Mouse (Mus musculus): ENCODE data around the gene Itga10. TPM values are rescaled to one million over a fixed set of nuclear protein-coding genes. Genes with fewer than 3 reads are reported as not detected.
"Not testable (repeated sequence)": the region's sequence is repeated elsewhere in the genome, so short reads cannot be mapped to it uniquely, and the experiment has no call there.

Gene Itga10
- total RNA-seq, 4 experiments from 2014 or later = 0.22 to 0.43 (median 0.33) TPM

DNA sequence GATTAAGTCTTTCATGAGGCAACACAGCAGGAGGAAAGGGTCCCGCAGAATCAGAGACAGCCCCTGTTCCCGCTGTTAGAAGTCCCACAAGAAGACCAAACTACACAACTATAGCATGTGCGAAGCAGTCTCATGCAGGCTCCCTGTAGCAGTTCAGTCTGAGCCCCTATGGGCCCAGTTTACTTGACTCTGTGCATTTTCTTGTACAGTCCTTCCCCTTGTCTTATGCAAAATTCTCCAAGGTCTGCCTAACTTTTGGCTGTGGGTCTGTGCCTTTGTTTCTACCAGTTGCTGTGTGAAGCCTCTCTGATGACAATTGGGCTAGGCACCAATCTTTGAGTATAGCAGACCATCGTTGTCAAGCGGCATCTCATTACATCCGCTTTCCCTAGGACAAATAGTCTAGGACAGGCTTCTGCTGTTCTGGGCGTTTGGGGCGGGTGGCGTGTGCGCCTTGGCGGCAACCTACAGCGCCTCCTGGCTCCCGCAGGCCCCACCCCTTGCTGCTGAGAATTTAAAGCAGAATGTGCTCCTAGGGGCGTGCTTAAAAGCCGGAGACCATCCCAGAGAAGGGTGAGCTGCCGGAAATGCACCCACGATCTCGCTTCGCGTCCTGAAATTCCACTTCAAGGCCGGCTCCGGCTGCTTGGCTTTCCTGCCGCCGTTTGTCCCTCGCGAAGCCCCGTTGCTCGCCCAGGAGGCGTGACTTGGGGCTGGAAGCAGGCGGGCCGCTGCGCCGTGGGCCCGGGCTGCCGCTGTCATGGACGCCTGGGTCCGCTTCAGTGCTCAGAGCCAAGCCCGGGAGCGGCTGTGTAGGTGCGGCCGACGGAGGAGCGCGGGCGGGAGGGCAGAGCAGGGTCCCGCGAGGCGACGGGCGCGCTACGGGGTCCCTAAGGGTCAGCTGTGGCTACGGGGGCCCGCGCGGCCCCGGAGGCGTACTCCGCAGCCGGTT is 10.2 kb upstream of the Itga10 start, which contains the start of the genes Pex11b and Gm42957:
Gene Pex11b (plus strand): TSS at position 449 of the 952 bp plus-strand sequence.
Gene Gm42957 (plus strand): TSS at position 547 of the 952 bp plus-strand sequence.
- peak; percentile 91 for DNase-seq (ENCODE audit: low spot score)

DNA sequence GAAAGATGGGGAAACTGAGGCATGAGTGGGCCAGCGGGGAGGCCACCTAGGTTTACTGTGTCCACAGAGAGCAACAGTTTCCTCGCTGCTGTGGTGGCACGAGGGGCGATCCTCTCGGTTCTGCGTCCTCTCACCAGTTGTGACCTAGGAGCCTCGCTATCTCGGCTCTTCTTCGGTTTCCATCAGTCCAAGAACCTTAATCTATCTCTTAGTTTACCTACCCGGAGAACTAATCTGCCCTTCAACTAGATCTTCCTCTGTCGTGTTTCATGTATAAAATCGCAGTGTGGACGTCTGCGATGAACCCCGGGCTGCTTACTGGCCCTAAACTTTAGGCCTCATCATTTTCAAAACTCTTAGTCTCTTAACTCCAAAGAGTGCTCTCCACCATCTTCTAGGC is 9.5 kb upstream of the Itga10 start:
- no peak for DNase-seq (ENCODE audit: low spot score)

DNA sequence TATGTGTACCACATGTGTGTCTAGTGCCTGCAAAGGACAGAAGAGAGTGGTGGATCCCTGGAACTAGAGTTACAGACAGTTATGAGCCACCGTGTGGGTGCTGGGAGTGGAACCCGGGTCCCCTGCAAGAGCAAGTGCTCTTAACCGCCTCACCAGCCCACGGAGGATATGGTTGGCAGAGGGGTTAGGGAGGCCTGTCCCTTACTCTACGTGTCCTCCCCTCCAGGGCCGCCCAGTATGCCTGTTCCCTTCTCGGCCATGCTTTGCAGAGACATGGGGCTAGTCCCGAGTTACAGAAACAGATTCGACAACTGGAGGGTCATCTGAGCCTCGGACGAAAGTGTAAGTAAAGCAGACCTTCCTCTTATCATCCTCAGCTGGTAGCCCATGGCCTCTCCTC is 8.9 kb upstream of the Itga10 start:
- DNase-seq (ENCODE audit: low spot score) = no peak

DNA sequence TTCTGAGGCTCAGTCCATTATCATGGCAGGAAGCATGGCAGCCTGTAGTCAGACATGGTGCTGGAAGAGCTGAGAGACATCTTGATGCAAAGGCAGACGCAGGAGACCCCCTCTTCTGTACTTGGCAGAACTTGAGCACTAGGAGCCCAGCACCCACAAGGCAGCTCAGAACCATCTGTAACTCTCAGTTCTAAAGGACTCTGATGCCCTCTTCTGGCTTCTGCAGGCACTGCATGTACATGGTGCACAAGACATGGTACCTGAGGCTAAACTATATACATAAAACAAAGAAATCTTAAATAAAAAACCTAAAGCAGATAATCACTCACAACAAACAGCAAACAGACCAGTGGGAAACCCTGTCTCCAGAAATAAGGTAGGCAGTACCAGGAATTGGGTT is 6.2 kb upstream of the Itga10 start:
- DNase-seq (ENCODE audit: low spot score) = peak; percentile 70

DNA sequence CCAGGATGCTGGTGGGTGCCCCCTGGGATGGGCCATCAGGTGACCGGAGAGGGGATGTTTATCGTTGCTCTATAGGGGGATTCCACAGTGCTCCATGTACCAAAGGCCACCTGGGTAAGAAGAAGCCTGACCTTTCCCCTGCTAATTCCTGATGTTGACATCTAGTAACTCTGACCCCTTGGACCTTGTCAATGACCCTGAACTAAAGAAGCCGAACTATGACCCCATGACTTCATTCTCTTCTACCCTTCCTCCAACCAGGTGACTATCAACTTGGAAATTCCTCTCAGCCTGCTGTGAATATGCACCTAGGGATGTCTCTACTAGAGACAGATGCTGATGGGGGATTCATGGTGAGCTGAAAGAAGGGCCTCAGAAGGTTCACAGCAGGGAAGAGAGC is 2.0 kb downstream of the Itga10 start:
- DNase-seq (ENCODE audit: low spot score) = no peak

DNA sequence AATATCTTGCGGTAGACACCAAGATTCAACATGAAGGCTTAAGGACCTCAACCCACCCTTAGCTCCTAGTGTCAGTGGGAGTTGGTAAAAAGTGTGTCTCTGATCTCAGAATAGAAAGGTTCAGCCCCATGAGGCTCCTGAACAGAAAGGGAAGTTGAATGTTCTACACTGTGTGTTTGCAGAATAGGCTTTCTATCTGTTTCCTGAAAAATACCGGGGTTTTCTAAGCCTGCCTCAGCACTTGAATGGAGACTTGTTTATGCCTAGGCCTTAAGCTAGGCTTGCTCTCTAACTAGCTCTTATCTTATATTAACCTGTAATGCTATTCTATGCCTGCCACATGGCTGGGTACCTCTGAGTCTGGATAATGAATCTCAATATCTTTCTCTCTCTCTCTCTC is 15.5 kb downstream of the Itga10 start:
- no peak for DNase-seq (ENCODE audit: low spot score)

DNA sequence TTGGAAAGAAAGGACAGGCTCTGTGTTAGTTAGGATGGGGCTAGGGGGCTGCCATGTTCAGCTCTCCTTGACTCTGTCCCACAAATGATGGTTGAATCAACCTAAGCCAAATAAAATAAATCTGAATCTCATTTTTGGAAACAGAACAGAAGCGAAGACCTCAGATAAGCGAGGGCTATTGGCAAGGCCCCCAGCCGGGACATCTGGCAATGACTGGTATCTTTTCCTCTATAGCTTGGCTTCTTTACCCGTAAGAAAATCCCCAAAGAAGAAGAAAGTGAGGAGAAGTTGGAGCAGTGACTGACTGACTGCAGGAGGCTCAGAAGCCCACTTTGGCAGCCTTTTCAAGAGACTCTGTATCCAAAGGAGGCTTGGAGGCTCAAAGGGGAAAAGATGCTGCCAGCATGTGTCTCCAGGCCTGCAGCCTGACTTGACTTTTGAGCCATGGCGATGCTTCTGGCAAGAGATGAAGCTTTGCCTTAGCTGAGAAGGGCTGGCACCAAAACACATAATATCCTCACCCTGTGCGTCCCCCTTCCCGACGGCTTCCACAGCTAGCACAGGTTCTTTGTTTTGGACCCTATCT is 17.4 kb downstream of the Itga10 start:
- no peak for DNase-seq (ENCODE audit: low spot score)

DNA sequence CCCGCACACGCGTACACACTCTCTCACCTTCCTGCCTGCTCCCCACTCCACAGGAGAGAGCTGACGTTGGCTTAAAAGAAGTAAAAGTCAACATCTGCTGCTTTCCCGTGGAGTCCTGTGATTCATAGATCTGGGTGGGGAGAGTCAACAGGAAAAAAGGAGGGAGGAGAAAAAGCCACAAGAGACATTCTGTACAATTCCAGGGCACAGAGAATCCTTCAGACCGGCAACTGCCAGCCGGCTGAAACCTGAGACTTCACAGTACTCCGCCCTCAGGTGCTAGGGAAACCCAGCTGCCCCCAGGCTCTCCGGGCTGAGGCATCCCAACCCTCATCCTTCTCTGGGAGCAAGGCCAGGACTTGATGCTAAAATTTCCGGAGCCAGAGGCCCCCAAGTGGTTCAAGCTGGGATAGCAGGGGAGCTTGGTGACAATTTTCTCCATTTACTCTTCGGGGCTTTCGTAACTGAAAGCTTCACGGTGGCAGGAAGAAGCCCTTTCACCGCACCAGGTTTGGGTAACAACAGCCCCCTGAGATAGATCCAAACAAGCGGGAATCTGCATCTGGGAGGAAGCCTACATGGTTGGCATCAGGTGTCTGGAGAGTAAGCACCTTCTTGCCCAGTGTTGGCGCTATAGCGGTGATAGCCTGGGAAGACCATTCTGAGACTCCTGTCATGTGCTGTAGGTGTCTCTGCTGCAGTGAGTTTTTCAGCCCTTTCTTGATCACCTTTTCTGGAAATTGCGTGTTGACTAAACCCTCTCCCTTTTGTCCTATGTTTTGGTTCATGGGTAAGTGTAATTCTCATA is 18.3 kb downstream of the Itga10 start:
- peak; percentile 83 for DNase-seq (ENCODE audit: low spot score)

DNA sequence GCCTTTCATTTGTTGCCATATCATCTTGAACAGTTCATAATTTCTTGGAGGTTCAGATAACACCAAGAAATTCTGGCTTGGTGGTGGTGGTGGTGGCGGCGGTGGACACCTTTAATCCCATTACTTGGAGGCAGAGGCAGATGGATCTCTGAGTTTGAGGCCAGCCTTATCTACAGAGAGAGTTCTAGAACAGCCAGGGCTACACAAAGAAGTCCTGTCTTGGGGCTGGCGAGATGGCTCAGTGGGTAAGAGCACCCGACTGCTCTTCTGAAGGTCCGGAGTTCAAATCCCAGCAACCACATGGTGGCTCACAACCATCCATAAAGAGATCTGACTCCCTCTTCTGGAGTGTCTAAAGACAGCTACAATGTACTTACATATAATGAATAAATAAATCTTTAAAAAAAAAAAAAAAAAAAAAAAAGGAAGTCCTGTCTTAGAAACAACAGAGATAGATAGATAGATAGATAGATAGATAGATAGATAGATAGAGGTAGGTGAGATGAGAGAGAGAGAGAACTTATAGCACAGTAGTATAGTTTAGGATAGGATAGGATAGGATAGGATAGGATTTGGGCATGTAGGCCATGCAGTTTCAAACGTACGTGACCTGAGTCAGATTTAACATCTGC is 20.5 kb downstream of the Itga10 start:
- DNase-seq (ENCODE audit: low spot score) = not testable (repeated sequence)

DNA sequence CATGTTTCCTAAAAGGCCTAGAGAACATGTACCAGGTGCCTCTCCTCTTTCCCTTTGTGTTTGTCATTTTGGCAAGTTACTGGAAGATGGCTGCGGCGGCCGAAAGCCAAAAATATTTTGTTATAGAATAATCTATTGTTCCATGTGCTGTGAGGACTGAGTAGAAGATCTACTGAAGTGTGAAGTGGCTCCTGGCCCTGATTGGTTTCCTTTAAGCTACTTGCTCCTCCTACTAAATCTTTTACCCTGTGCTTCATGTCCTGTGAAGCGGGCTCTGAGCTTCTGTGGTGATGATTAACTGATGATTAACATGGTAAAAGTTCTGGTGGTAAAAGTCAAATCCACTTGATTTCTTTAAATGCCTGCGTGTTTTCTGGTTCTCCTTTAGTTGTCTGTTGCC is 21.5 kb downstream of the Itga10 start:
- DNase-seq (ENCODE audit: low spot score) = no peak

DNA sequence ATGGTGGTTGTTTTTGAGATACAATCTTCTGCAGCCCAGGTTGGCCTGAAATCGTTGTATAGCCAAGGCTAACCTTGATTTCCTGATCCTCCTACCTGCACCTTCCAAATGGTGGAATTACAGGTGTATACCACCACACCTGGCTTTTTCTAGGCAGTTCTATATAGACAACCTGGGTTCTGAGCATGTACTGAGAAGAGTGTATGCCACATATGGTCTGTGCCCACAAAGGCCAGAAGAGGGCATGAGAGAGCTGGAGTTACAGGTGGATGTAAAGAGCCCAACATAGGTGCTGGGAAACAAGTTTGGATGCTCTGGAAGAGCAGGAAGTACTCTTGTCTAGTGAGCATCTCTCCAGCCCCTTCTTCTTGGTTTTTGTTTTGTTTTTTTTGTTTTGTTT is 21.9 kb downstream of the Itga10 start:
- no peak for DNase-seq (ENCODE audit: low spot score)

DNA sequence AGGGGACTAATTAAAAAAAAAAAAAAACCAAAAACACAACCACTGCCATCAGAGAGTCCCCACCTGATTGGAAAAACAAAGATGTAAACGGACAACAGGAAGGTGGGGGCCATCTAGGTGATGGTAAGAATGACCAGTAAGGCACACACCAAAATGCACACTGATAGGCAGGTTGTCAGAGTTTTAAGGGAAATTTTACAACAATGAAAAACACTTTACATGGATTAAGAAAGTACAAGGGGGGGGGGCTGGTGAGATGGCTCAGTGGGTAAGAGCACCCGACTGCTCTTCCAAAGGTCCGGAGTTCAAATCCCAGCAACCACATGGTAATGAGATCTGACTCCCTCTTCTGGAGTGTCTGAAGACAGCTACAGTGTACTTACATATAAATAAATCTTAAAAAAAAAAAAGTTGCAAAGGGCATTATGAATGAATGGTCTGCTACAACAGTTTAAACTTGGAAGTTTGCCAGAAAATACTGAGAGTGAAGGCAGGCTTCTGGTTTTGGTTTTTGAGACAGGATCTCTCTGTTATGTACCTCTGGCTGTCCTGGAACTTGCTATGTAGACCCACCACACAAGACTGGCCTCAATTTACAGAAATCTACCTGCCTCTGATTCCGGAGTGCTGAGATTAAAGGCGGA is 23.2 kb downstream of the Itga10 start:
- DNase-seq (ENCODE audit: low spot score) = no peak

DNA sequence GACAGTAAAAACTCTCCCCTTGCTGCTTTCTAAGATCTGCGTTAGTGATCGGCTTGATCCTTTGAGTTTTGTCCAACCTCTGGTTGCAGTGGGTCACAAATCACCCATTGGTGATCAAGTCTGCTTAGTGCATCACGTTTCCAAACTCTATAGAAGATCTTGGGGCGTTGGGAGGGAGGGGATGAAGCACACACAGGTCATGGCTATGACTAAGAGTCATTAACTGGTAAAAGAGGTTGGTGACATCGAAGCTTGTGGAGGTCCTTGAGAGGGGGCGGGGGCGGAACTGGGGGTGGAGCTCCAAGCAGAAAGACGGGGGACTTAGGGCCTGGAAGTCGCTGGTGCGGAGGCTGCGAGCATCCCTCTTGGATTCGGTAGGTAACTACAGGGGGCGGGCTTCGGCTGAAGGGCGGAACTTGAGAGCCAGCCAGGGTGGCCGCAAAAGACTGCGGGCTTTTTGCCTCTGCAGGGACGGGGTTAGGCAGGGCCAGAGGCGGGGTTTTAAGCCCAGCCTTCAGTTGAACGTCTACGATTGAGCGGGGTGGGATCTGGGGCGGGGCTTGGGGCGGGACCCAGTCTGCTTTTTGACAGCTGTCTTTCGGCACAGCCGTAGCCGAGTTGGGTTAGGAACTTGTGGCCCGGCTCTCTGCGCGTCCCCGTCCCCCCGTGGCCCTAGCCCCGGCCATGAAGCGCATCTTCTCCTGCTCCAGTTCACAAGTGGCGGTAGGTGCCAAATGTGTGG is 24.5 kb downstream of the Itga10 start, which contains the start of gene Ankrd35:
Gene Ankrd35 (plus strand): TSS at position 405 of the 742 bp plus-strand sequence.
- peak; percentile 56 for DNase-seq (ENCODE audit: low spot score)

DNA sequence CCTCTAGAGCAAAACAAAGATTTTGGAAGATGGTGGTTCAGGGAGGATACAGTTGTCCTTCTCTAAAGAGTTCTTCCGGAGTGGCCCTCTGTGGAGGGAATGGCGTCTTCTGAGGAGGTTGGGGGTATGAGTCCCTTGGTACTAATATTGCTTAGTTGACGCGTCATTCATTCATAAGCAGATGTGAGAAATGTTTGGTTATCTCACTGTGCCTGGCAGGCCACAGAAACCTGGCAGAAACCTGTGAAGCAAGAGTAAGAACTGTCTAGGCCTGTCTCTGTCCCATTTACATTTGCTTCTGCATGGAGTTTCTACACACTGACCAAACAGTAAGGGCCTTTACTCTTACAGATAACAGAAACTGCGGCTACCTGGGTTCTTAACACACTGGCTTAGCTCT is 26.1 kb downstream of the Itga10 start:
- DNase-seq (ENCODE audit: low spot score) = no peak

DNA sequence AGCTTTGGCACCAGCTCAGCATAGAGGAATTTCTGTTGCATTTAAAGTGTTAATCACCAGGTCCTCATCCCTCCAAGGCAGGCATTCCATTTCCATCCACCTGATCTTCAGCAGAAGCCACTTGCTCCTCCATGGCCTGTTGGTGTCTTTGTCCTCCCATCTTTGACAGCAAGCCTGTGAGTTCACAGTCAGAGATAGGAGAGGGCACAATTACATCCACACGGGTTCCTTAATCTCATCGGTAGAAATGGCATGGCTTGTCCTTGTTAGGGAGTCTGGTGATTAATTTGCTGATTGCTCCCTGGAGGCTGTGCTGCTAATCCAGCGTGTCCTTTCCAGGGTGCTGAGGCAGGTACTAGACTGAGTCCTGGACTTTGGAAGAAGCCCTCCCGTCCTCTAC is 28.1 kb downstream of the Itga10 start:
- no peak for DNase-seq (ENCODE audit: low spot score)

DNA sequence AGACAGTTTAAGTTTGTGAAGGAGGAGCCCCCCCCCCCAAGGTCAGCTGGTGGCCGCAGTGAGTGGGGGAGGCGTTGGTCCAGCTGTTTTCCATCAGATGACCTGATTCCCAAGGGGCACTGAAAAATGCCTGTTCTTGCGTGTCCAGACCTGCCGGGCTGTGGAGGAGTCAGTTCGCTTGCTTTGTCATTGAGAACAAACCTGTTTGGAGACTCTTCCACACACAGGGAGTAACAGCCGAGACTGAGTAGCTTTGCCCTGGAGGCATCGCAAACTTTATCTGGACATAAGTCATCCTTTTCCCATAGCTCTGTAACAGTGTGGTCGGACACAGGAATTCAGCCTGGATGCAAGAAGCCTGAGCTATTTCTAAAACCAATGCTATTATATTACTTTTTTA is 29.1 kb downstream of the Itga10 start:
- DNase-seq (ENCODE audit: low spot score) = no peak

DNA sequence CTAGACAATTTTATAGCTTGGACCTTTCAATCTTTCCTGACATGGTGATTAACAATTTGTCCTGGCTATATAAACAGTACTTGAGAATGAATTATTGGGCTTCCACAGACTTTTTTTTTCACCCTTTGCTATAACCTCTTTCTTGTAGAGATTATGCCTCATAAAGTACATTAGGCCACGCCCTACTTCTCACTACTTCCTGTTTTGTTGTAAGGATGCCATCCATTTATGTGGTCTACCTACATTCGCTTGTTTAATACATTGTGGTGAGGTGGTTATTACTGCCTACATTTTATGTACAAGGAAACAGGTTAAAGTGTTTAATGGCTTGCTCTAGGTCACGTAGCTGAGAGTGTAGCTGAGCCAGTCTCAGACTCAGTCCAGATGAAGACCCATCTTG is 29.8 kb downstream of the Itga10 start:
- no peak for DNase-seq (ENCODE audit: low spot score)

DNA sequence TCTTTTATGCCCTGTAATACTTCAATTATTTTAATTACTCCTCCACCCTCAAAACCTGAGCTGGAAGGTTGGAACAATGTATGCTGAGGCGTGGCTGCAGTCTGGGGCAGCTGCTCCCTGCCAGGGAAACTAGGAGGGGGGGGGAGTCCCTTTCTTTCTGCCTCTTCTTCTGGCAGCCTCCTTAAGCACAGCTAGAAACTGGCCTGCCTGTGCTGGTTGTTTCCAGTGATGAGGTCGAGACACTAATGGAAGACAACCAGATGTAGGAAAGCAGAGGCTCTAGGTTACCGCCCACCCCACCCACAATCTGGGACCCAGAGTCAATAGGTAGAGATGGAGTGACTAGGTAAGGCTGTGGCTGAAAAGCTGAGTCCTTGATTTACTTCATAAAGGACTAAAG is 30.3 kb downstream of the Itga10 start:
- DNase-seq (ENCODE audit: low spot score) = no peak

DNA sequence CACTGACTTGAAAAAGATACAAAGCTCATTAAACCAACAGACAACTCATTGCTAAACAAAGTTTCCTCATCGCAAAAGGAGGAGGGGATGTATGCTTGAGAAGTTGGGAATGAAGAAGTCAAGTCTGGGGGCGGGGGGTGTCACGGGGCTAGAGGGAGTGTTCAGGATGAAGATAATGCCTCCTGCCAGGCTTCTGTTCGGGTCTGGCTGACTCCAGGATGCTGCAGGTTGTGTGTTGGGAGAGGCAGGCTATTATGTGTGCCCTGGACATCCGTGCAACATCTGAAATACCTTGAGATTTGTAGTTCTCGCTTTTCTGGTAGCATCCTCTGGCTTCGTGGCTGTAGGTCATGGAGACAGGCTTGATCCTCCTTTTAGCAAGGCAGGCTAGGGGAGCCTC is 33.1 kb downstream of the Itga10 start:
- no peak for DNase-seq (ENCODE audit: low spot score)

DNA sequence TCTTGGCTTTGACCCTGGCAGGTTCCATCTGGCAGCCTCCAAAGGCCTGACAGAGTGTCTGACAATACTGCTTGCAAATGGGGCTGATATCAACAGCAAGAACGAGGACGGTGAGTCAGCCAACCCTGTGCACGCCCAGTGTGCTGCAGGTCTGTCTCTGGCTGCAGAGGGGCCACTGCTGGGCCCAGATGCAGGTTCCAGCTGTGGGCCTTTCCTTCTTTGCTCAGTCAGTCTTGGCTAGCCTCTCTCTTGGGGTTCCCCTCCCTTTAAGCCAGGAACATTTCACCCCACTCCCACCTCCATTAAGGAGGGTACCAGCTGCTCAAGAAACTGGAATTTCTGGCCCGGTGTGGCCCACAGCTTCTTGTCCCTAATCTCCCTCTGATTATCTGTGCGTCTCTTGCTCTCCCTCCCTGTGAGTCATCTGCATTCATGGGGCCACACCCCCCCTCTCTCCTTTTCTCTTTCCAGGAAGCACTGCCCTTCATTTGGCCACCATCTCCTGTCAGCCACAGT is 33.8 kb downstream of the Itga10 start:
- DNase-seq (ENCODE audit: low spot score) = no peak

Data from heart, adult 8-10 months (tissue).